Mouse (Mus musculus): Measurements from ENCODE around the gene Rapgef5.

Rapgef5 gene

GRCm38 (mm10) chr12:117528509-117529145 lies 12.3 kb downstream of the Rapgef5 start:
- no peak for DNase-seq (ENCODE audit: low spot score in 2 of 2)

DNA sequence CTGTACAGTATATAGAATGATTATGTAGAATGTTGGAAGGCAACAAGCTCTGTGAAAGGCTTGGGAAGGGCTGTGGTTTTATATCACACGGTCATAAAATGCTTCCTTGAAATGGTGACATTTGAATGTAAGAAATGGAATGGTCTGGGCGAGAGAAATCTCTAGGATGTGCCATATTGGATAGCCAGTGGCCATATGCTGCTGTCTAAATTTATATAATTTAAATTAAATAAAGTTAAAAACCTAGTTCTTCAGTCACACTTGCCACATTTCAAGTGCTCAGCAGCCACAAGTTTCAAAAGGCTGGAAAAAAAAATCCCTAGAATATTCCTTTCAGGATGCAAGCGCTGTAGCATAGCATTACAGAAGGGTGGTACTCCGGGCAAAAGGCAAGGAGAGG lies 14.8 kb downstream of the Rapgef5 start:
- DNase-seq (ENCODE audit: low spot score in 2 of 2): no peak

- DNase-seq (ENCODE audit: low spot score in 2 of 2): no peak
Measured at GRCm38 (mm10) chr12:117533176-117534086, 17.2 kb downstream of the Rapgef5 start.

- DNase-seq (ENCODE audit: low spot score in 2 of 2): peak; percentile 44 to 49
Measured at GRCm38 (mm10) chr12:117534087-117534751, 17.9 kb downstream of the Rapgef5 start.

- no peak for DNase-seq (ENCODE audit: low spot score in 2 of 2)
Measured at GRCm38 (mm10) chr12:117540352-117540751, 24.1 kb downstream of the Rapgef5 start.

- no peak for DNase-seq (ENCODE audit: low spot score in 2 of 2)
Measured at GRCm38 (mm10) chr12:117545277-117545676, 29.0 kb downstream of the Rapgef5 start.

GRCm38 (mm10) chr12:117553353-117553752 lies 37.1 kb downstream of the Rapgef5 start:
- no peak for DNase-seq (ENCODE audit: low spot score in 2 of 2)

DNA sequence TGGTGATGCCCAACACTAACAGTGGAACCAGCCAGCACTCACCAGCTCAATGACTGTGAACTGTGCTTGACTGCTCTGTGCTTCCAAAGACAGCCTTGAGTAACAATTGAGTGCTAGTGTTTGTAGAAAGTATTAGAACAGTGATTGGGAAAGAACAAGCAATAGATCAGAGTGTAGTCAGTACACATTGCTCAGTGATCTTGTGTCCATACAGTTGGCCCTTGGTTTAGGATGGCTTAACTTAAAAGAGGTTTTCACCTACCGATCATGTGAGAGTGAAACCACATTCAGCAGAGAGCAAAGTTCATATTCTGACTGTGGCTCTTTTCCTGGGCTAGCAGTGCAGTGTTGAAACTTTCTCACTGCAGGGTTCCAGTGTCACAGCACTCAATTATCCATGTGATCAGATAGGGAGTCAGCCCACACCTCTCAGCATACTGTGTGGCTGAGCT lies 38.4 kb downstream of the Rapgef5 start:
- DNase-seq (ENCODE audit: low spot score in 2 of 2): no peak

GRCm38 (mm10) chr12:117560450-117560849 lies 44.2 kb downstream of the Rapgef5 start:
- DNase-seq (ENCODE audit: low spot score in 2 of 2): no peak

DNA sequence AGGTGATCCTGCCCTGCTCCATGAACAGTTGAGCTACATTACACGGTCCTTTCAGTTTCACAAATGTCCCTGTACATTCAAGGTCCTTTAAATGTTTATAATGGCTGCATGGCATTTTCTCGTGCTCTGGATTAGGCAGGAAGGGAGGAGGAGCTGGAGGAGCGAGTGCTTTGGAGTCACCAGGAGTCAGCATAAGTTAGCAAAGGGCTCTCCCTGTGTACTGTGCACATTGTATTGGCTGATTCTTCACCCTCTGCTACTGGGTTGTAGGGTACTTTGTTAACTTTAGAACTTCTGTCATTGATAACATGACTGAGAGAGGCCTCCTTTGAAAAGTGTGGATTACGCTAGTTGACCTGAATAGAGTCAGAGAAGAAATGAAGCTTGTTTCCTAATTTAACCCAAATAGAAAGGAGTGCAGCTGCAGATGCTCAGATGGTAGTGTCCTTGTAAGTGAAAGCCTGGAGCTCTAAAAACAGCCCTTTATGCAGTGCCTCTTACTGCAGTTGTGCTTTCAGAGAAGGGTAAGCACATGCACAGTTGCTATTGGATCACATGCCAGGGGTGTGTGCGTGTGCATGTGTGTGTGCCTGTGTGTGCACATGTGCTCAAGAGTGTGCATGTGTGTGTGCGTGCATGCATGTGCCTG lies 45.3 kb downstream of the Rapgef5 start:
- no peak for DNase-seq (ENCODE audit: low spot score in 2 of 2)

DNA sequence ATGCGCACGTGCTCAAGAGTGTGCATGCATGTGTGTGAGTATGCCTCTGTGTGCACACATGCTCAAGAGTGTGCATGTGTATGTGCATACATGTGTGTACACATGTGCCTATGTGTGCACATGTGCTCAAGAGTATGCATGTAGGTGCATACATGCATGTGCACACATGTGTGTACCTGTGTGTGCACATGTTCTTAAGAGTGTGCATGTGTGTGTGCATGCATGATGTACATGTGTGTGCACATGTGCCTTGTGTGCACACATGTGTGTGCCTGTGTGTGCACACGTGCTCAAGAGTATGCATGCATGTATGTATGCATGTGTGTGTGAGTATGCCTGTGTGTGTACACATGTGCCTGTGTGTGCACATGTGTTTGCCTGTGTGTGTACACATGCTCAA lies 45.8 kb downstream of the Rapgef5 start:
- no peak for DNase-seq (ENCODE audit: low spot score in 2 of 2)

GRCm38 (mm10) chr12:117563859-117564258 lies 47.6 kb downstream of the Rapgef5 start:
- no peak for DNase-seq (ENCODE audit: low spot score in 2 of 2)

DNA sequence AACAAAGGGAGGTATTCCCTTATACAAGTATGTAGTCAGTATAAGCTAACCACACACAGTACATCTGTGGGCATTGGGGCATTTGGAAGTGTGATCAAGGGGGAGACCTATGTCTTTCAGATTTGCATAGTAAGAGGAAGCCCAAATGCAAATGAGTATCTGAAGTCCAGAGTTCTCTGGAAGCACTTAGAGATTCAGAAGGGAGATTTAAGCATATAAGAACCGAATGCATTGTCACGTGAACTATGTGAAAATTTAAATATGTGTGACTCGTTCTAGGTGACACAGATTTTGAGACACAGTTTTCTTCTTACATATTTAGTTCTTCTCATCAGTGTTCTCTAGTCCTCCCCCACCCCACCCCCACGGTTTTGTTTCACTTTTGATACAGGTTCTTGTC lies 50.0 kb downstream of the Rapgef5 start:
- no peak for DNase-seq (ENCODE audit: low spot score in 2 of 2)

- no peak for DNase-seq (ENCODE audit: low spot score in 2 of 2)
Measured at GRCm38 (mm10) chr12:117569671-117570070, 53.4 kb downstream of the Rapgef5 start.

- DNase-seq (ENCODE audit: low spot score in 2 of 2): no peak
Measured at GRCm38 (mm10) chr12:117584256-117584655, 68.0 kb downstream of the Rapgef5 start.

- DNase-seq (ENCODE audit: low spot score in 2 of 2): no peak
Measured at GRCm38 (mm10) chr12:117585390-117585789, 69.1 kb downstream of the Rapgef5 start.

- DNase-seq (ENCODE audit: low spot score in 2 of 2): peak; percentile 53 to 68
Measured at GRCm38 (mm10) chr12:117586124-117586523, 69.8 kb downstream of the Rapgef5 start.

DNA sequence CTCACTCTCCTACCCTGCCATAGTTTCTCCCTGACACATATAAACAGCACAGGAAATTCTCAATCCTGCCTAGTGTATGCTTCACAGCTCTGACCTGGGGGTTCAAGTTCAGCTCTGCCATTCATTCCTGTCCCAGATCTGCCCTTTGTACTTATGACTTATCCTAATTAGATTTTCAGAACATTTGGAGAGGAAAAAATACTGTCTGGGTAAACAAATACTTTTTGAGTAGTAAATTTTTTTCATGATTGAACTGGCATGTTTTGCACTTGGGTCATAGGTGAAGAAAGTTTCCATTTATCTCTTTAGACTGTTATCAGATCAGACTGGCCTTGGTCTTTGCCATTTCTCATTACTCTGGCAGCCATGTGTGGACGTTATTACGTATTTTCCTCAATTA lies 72.9 kb downstream of the Rapgef5 start:
- no peak for DNase-seq (ENCODE audit: low spot score in 2 of 2)

GRCm38 (mm10) chr12:117592019-117592418 lies 75.7 kb downstream of the Rapgef5 start:
- no peak for DNase-seq (ENCODE audit: low spot score in 2 of 2)

DNA sequence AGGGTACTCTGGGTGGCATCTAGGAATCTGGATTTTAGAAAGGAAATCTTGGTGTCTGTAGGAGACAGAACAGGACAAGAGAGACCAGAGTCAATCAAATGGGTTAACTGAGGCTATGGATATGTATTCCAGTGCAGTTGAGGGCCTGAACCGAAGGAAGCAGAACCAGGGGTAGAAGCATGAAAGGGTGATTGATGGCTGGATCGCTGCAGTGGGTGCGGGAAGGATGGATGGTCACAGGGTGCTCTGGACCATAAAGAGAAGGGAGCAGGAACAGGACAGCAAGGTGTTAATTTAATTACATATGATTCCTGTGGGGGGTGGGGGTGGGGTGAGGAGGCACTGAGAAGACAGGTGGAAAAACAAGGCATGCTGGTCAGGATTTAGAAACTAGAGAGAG lies 76.3 kb downstream of the Rapgef5 start:
- no peak for DNase-seq (ENCODE audit: low spot score in 2 of 2)

DNA sequence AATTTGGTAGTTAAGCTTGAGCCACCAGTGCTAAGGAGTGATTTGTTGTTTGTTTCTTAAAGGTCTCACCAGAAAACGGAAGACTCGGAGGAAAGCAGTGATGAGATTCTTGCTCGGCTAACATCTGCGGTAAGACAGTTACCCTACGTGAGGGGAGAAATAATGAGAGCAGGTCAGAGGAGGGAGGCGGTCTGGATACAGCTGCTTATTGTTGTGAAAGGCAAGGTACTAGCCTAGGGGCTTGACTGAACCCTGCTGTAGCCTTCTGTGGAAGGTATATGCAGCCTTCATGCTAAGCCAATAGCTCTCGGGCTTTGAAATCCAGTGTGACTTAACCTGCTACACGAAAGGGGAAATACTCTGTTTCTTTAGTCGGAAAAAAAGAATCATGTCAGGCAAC lies 78.9 kb downstream of the Rapgef5 start:
- DNase-seq (ENCODE audit: low spot score in 2 of 2): no peak

GRCm38 (mm10) chr12:117598190-117598589 lies 81.9 kb downstream of the Rapgef5 start:
- DNase-seq (ENCODE audit: low spot score in 2 of 2): no peak
